Mouse (Mus musculus) right cerebral cortex, adult 18-20 months (tissue): ENCODE results near the gene Gtf2ird2.

ENCODE experiments used
- DNase-seq: peaks from one replicate; pipeline ENCODE4 v3.0.0; 2022; ENCODE audit warnings: mixed read lengths

Gene Gtf2ird2

GRCm38 (mm10) chr5:134236241-134236640 lies 52.4 kb downstream of the Gtf2ird2 start:
- DNase-seq = no peak

DNA sequence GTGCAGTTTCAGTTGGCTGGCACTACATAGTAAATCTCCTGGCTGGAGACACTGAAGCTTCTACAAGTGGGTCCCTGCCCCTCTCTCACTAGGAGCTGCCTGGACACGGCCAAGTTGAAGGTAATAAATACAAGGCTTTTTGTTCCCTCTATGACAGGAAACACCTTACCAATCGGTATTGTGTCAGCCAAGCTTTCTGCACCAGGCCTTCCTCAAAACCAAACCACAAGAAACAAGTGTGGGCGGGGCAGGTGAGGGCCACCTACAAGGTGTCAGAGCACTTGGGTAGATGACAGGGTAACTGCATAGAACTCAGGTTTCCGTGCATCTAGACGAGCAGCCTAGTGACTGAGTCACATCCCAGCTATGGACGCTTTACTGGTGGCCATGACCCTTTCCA lies 53.0 kb downstream of the Gtf2ird2 start:
- no peak for DNase-seq

DNA sequence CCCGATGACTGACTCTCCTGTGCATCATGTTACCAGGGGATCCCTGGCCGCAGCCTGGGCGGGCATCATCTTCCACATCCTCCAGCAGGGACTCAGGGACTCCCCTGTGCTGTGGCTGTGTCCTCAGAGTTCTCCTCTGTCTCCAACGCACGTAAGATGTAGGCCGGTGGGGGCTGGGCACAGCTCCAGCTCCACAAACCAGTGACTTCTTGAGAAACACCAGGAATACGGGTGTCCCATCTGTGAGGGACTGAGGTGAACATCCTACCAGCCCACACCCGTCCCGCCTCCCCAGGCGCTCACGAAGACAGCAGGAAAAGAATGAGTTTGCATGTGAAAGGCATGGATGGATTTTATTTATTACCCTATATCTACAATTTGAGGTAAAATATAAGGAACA lies 53.7 kb downstream of the Gtf2ird2 start:
- peak; percentile 53 for DNase-seq

- DNase-seq = no peak
Measured at GRCm38 (mm10) chr5:134237936-134238760, 54.3 kb downstream of the Gtf2ird2 start.

- DNase-seq = no peak
Measured at GRCm38 (mm10) chr5:134241831-134242230, 58.0 kb downstream of the Gtf2ird2 start.

DNA sequence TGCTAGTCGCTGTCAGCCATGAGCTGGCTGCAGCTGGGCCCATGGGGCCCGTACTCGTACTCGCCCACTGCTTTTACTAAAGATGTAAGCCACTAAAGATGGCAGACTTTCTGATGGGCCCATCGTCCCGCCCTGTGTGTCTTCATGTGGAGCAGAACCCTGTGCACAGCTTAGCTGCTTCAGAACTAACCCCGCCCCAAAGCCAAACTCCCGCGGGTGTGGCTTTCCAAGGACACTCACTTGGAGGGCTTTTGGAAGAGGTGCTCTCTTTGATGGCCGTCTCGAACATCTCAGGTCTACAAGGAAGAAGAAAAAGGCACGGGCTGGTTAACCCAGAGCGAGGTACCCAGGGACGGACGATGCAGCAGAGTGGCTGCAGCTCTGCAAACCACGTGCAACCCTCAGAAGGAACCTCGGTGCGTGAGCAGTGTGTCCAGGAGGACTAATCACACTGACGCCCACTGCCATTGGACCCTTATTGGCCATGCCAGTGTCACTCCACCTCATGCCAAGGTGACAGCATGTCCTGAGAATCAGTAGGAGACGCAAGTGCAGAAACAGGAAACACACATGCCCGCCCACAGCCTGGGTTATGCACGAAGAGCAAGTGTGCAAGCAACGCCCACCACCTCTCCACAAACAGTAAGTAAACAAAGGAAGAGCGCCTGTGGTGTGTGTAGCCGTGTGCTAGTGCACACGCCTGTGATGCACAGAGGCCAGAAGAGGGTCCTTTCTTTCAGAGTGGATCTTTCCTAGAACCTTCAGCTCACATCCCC lies 60.0 kb downstream of the Gtf2ird2 start:
- no peak for DNase-seq

GRCm38 (mm10) chr5:134244890-134245289 lies 61.1 kb downstream of the Gtf2ird2 start:
- DNase-seq = no peak

- no peak for DNase-seq
Measured at GRCm38 (mm10) chr5:134246146-134246545, 62.3 kb downstream of the Gtf2ird2 start.

DNA sequence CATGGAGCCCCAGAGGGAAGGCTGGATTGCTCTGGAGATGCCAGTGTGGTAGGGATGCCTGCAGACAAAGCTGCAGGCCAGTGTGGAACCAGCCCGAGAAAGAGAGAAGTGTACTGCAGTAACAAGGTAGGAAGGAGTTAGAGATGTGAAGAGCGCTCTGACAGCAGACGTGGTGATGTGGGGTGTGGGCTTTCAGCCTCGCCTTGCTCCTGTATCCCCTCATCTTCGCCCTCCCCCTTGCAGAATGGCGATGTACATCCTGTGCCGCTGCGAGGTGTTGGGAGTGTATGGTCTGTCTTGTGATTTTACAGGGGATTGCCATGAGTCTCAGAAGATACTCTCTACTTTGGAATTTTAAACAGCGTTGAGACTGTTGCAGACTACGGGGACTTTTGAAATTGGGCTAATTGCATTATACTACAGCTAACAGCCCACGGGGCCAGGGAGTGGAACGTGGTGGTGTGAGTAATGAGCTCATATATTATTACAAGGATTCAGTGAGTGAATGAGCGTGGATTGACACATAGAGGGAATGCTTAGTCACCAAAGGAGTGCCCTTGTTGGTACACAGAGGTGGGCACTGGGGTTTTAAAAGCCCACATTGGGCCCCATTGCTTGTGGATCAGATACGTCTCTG lies 64.9 kb downstream of the Gtf2ird2 start:
- no peak for DNase-seq

GRCm38 (mm10) chr5:134249245-134249649 lies 65.4 kb downstream of the Gtf2ird2 start:
- DNase-seq = peak; percentile 67

- no peak for DNase-seq
Measured at GRCm38 (mm10) chr5:134250601-134251000, 66.8 kb downstream of the Gtf2ird2 start.

- no peak for DNase-seq
Measured at GRCm38 (mm10) chr5:134251083-134251482, 67.3 kb downstream of the Gtf2ird2 start.

DNA sequence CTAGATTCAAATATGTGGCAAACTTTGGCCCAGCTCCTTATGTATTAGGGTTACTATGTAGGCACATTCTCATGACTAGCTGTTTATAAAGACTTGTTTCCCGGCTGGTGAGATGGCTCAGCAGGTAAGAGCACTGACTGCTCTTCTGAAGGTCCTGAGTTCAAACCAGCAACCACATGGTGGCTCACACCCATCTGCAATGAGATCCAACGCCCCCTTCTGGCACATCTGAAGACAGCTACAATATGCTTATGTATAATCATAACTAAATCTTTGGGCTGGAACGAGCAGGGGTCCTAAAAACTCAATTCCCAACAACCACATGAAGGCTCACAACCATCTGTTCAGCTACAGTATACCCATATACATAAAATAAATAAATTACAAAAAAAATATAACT lies 70.0 kb downstream of the Gtf2ird2 start:
- DNase-seq = no peak

DNA sequence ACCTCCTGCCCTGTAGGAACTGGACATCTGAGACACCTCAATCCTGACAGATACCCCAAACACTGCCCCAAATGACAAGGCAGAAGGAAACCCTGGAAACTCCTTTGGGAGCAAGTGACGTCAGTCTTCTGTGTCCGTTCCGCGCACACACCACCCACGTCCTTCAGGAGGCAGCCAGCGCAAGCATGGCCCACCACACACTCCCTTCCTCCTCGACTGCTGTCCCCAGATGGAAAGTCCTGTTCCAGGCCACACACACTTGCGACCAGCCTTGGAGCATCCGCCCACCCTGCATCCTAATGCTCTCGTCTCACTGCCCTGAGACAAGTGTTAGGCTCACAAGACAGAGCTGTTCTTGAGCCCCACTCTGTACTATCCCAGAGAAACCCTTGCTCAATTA lies 71.5 kb downstream of the Gtf2ird2 start:
- peak; percentile 76 for DNase-seq

- DNase-seq = no peak
Measured at GRCm38 (mm10) chr5:134257349-134258031, 73.7 kb downstream of the Gtf2ird2 start.

DNA sequence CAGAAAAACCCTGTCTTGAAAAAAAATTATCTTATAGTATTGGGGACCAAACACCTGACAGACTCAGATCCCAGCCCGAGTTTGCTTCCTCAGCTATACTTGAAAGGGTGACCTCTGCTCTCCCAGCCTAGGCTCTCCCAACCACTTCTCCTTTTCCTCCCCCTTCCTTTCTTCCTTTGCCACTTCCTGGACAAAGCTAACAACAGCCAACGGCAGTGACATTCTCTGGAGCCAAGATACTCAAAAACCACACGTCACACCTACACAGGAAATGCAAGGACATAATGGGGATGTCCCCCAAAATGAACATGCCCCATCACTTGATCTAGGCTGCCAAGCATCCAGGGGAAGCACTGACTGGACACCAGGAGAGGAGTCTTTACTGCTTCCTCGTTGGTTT lies 74.6 kb downstream of the Gtf2ird2 start:
- no peak for DNase-seq

- no peak for DNase-seq
Measured at GRCm38 (mm10) chr5:134258934-134259333, 75.1 kb downstream of the Gtf2ird2 start.

GRCm38 (mm10) chr5:134260001-134260636 lies 76.3 kb downstream of the Gtf2ird2 start:
- no peak for DNase-seq

DNA sequence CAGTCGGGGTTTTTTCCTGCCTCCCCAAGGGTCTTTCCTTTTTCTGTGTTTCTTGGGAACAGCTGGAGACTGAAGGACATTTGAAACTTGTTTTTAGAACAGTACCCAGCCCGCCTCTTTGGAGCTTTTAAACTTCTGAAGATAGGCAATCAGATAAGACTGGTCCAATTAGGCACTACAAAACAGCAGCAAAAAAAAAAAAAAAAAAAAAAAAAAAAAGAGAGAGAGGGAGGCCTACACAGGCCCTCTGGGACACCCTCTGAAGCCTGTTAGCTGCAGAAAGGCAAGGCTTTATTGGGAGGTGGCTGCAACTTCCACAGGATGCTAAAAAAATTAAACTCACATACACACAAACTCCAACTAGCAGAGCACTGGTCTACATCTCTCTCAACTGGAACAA lies 82.1 kb downstream of the Gtf2ird2 start:
- DNase-seq = no peak

GRCm38 (mm10) chr5:134266404-134266803 lies 82.6 kb downstream of the Gtf2ird2 start:
- peak; percentile 38 for DNase-seq

- no peak for DNase-seq
Measured at GRCm38 (mm10) chr5:134268751-134269150, 84.9 kb downstream of the Gtf2ird2 start.

GRCm38 (mm10) chr5:134269751-134270150 lies 85.9 kb downstream of the Gtf2ird2 start:
- no peak for DNase-seq
